8 mouse cellular contexts compared by ENCODE assay signal in genomic region chr7:44848561-44849415, GRCm38 (mm10). TPM values are rescaled to one million over a fixed set of nuclear protein-coding genes. Genes with fewer than 3 reads are reported as not detected.
A peak's percentile ranks its signal among the peaks of the same experiment; 100 is the strongest.
DNase-seq lines count a peak whose midpoint lies in the region; ATAC-seq lines count a peak whose summit lies in the region.

TSS of gene Akt1s1 (plus strand) at chr7:44848991.
TSS of gene Tbc1d17 (minus strand) at chr7:44849079.

- H3K9ac ChIP-seq in hindbrain, embryonic 12.5 days = peak within 1 kb of the TSS; percentile 76

- H3K9me3 ChIP-seq in hindbrain, embryonic 12.5 days (replicated peaks) = no peaks in the 10 kb centered on the region

- no peaks in the 10 kb centered on the region for H3K27me3 ChIP-seq in hindbrain, embryonic 12.5 days

- H3K27ac ChIP-seq in hindbrain, embryonic 12.5 days = peak within 1 kb of the TSS; percentile 97

- H3K36me3 ChIP-seq in hindbrain, embryonic 12.5 days = peaks cover 35% of the 10 kb centered on the region

- H3K4me3 ChIP-seq in hindbrain, embryonic 12.5 days = peak within 1 kb of the TSS; percentile 70

- peaks cover 33% of the 10 kb centered on the region for H3K4me1 ChIP-seq in hindbrain, embryonic 12.5 days

- peak; percentile 100 for DNase-seq in NIH3T3 (ENCODE audit: low read depth)
- peak; percentile 99 to 100 for DNase-seq in cerebellum, postnatal 10 days
- DNase-seq in frontal cortex, postnatal 10 days (ENCODE audit: low spot score in 2 of 2) = peak; percentile 99 to 100
- peak; percentile 99 to 100 for DNase-seq in layer of hippocampus, postnatal 14 days (ENCODE audit: low spot score in 2 of 2)
- peak; percentile 99 for DNase-seq in lung, postnatal 14 days
- peak; percentile 100 for DNase-seq in retina, adult 2 months (ENCODE audit: low read depth, low spot score)
- peak; percentile 97 for DNase-seq in thymus, postnatal 36 days

- ATAC-seq in hindbrain, embryonic 12.5 days (ENCODE audit: low FRiP score) = peak; percentile 81

- peak within 1 kb of the TSS; percentile 78 for H3K4me2 ChIP-seq in hindbrain, embryonic 12.5 days (replicated peaks)

- under 1% methylated on average over 54 of the region's 54 CpGs for WGBS in hindbrain, embryonic 12.5 days

RNA-seq across cellular contexts. Expression of gene Akt1s1, which starts in this region (rescaled TPM):
- 99.3 and 101 TPM in 2 replicates for polyA plus RNA-seq in hindbrain, embryonic 12.5 days (2016; fragmentation: Nextera tagmentation; extraction: Ambion mirVana)
- total RNA-seq in layer of hippocampus, postnatal 14 days (2021) = 10 to 100 TPM; 81.6 to 89.7 TPM

RNA-seq across cellular contexts. Expression of gene Tbc1d17, which starts in this region (rescaled TPM):
- polyA plus RNA-seq in hindbrain, embryonic 12.5 days (2016; fragmentation: Nextera tagmentation; extraction: Ambion mirVana) = 103 and 110 TPM in 2 replicates
- total RNA-seq in layer of hippocampus, postnatal 14 days (2021) = 10 to 100 TPM; 46.2 to 54.2 TPM

Comparison
In these comparisons a context has a peak if more than half of its experiments do, and no peak if none do; other contexts are left out.
1. Peak in every context shown above with its lines: DNase-seq, ATAC-seq, H3K4me3 ChIP-seq and H3K27ac ChIP-seq.